Mouse (Mus musculus) lung, postnatal 0 days (tissue): Measurements from ENCODE around the gene S100a4.

Source experiments
- CTCF ChIP-seq: IDR thresholded peaks from 2 replicates; pipeline ENCODE4 v1.5.1; 2016; ENCODE audit warnings: antibody characterized with exemption, mild to moderate bottlenecking
- EP300 ChIP-seq: IDR thresholded peaks from 2 replicates; pipeline ENCODE4 v1.6.1; 2016; ENCODE audit warnings: antibody characterized with exemption, mild to moderate bottlenecking, control low read depth

- no peak for TF ChIP-seq CTCF
- TF ChIP-seq EP300: no peak
Observed at GRCm38 (mm10) chr3:90576351-90577001, 27.1 kb upstream of the S100a4 start.
